Mouse (Mus musculus): Measurements from ENCODE around the gene Glce.

The Glce gene

DNA sequence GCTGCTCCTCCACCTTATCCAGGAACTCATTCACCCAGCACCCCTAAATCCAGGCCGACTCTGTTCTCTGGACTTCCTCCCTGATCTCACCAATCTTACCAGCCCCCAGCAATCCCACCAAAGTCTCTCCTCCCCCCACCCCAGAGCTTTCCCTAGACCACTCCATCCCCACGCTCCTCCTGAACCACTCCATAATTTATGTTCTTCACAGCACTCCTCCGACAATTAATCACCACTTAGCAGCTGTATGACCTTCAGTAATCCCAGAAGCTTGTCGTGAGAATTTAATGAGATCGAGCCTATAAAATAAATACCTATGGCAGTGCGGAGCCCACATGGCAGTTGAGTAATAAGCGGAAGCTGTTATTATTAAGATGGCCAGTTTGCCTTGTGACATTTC lies 16.6 kb upstream of the Glce start:
- no peak for DNase-seq (ENCODE audit: low read depth, low spot score)
- Histone ChIP-seq H3K36me3 (ENCODE audit: control insufficient read depth, insufficient read depth, low read length, poor library complexity, severe bottlenecking) (no peaks in the 10 kb centered on the region), H3K27me3 (ENCODE audit: control insufficient read depth, insufficient read depth, low read length, poor library complexity, severe bottlenecking) (no peaks in the 10 kb centered on the region)

GRCm38 (mm10) chr9:62137259-62137658 lies 14.8 kb upstream of the Glce start:
- no peaks in the 10 kb centered on the region for H3K36me3 ChIP-seq (ENCODE audit: control insufficient read depth, insufficient read depth, low read length, poor library complexity, severe bottlenecking)
- DNase-seq (ENCODE audit: low read depth, low spot score): no peak
- H3K27me3 ChIP-seq (ENCODE audit: control insufficient read depth, insufficient read depth, low read length, poor library complexity, severe bottlenecking): no peaks in the 10 kb centered on the region

DNA sequence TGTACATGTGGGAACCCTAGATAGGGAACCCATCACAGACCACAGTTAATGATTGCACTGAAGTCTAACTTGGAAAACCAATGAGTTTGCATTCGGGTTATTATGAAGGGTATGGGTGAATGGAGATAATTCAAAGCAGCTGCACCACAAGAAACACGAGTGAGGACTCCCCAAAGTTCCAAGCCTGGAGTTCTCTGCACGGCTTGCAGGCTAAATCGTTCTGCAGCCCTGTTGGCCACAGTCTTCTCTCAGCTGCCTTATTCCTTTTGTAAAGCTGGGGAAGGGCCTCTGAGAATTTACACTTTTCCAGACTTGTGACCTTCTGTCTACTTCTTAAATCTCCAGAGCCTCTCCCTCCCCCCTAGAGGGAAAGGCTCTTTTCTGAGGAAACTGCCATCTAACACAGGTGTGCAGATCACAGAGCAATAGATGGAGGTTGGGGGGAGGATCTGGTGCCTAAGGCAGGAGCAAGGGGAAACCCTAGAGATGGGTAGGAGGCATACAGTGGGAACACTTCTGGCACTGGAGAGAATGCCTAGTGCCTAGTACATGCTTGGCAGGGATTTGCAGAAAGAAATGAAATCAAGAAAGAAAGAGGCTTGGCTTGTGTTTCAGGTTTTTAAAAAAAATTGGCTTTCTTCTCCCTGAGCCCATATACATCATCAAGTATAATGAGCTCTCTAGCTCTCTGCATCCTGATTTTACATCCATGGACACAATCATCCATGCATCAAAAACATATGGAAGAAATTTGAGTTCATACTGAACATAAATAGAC lies 9.7 kb upstream of the Glce start:
- Histone ChIP-seq H3K27me3 (ENCODE audit: control insufficient read depth, insufficient read depth, low read length, poor library complexity, severe bottlenecking) (no peaks in the 10 kb centered on the region), H3K36me3 (ENCODE audit: control insufficient read depth, insufficient read depth, low read length, poor library complexity, severe bottlenecking) (no peaks in the 10 kb centered on the region)
- DNase-seq (ENCODE audit: low read depth, low spot score): no peak

DNA sequence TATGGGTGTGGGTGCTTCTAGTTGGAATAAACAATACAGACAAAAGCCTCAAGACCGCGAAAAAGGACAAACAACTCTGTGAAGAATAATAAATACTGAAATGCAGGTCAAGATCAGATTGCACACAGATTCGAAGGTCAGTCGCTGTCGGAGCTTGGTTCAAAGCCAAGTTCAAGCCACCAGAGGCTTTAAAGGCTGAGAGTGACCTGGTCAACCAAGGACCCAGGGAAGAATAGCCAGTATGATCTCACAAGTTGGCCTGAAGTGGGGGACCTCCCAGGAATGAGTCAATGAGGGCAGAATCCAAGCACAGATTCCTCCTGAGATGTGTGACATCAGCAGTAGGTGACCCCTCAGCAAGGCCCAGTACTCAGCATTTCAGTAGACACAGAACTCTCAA lies 8.3 kb upstream of the Glce start:
- no peaks in the 10 kb centered on the region for H3K27me3 ChIP-seq (ENCODE audit: control insufficient read depth, insufficient read depth, low read length, poor library complexity, severe bottlenecking)
- no peak for DNase-seq (ENCODE audit: low read depth, low spot score)
- H3K36me3 ChIP-seq (ENCODE audit: control insufficient read depth, insufficient read depth, low read length, poor library complexity, severe bottlenecking): no peaks in the 10 kb centered on the region

- DNase-seq (ENCODE audit: low read depth, low spot score): no peak
- H3K36me3 ChIP-seq (ENCODE audit: control insufficient read depth, insufficient read depth, low read length, poor library complexity, severe bottlenecking): no peaks in the 10 kb centered on the region
- H3K27me3 ChIP-seq (ENCODE audit: control insufficient read depth, insufficient read depth, low read length, poor library complexity, severe bottlenecking): no peaks in the 10 kb centered on the region
Observed at GRCm38 (mm10) chr9:62128056-62128455, 5.6 kb upstream of the Glce start.

DNA sequence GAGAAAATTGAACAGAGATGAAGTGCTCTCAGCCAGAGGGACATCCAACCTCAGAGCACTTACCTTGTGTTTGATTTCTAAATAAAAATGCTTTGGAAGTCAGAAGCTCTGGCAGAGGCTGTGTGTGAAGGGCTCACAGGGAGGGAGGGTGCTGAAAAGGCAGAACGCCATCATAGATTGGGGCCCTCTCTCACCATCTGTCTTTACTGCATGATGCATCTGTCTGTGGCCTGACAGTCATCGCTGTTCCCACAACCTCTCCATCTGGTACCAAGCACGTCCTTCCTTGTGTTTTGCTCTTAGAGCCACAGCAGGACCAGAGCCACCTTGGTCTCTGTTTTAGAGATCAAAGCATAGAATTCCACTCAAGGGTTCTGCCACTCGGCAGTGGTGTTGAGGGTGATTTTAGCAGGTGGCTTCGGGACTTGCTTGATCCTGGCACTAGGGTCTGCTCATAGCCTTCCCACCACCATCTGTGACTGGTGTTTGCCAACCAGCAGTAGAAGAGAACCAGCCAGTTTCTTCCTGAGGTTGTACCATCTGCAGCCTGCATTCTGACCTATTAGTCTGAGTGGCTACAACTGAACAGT lies 3.6 kb upstream of the Glce start:
- no peaks in the 10 kb centered on the region for H3K27me3 ChIP-seq (ENCODE audit: control insufficient read depth, insufficient read depth, low read length, poor library complexity, severe bottlenecking)

DNA sequence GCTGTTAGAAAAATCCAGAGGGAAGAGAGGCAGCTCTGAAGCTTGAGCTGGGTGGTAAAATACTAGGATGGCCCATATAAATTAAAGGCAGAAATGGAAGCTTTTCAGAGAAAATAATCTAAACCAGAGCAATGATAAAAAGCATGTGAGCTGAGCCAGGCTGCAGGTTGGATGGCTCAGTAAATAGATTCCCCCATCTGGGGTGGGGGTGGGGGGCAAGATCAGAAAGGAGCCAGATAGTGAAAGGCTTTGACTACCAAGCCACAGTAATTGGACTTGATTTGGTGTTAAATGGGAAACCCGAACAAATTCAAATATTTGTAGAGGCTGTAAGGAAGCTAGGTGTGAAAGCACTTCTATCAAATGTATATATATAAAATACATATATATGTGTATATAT lies 1.8 kb upstream of the Glce start:
- no peak for DNase-seq (ENCODE audit: low read depth, low spot score)
- Histone ChIP-seq H3K27me3 (ENCODE audit: control insufficient read depth, insufficient read depth, low read length, poor library complexity, severe bottlenecking) (no peaks in the 10 kb centered on the region), H3K36me3 (ENCODE audit: control insufficient read depth, insufficient read depth, low read length, poor library complexity, severe bottlenecking) (no peaks in the 10 kb centered on the region)

More for the DNA sequence above, 3.6 kb upstream of the Glce start:
- no peak for DNase-seq (ENCODE audit: low read depth, low spot score)
- H3K36me3 ChIP-seq (ENCODE audit: control insufficient read depth, insufficient read depth, low read length, poor library complexity, severe bottlenecking): no peaks in the 10 kb centered on the region

- Histone ChIP-seq H3K36me3 (ENCODE audit: control insufficient read depth, insufficient read depth, low read length, poor library complexity, severe bottlenecking) (no peaks in the 10 kb centered on the region), H3K27me3 (ENCODE audit: control insufficient read depth, insufficient read depth, low read length, poor library complexity, severe bottlenecking) (no peaks in the 10 kb centered on the region)
- DNase-seq (ENCODE audit: low read depth, low spot score): no peak
Observed at GRCm38 (mm10) chr9:62123496-62123895, 1.0 kb upstream of the Glce start.

DNA sequence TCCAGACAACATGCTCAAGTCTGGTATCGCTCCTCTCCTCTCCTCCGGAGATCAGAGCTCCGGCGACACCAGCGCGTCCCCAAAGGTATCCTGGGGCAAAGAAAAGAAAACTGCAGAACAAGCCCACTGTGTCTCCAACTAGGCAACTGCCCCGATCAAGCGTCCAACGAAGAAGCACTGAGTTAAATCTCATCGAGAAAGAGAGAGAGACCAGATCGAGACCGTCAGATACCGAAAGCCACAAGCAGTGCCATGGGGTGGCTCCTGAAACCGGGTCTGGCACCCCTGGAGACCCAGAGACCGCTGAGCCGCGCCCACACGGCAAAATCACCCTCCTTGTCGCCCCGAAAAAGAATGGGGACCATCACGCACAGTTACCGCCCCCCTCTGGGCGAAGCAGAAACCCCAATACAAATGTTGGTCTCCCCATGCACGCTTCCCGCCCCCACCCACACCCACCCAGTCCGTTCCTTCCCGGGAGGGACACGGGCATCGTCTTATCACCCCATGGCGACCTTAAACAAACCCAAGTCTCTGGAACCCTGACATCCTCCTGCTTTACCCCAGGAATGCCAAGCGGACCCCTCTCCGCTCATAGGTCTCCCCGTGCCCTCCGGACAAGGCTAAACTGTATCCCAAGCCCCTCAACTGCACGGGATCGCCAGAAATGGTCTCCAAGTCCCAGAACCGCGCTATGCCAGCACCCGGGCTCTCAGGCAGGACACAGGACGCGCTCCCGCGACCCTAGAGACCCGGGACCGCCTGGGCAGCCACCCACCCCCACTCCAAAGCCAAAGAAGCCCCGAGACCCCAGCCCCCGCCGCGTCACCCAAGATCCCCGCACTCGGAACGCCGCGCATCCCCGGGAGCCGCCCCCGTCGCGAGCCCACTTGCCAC lies 656 bp downstream of the Glce start:
- DNase-seq (ENCODE audit: low read depth, low spot score): peak; percentile 64
- Histone ChIP-seq H3K27me3 (ENCODE audit: control insufficient read depth, insufficient read depth, low read length, poor library complexity, severe bottlenecking) (no peaks in the 10 kb centered on the region), H3K36me3 (ENCODE audit: control insufficient read depth, insufficient read depth, low read length, poor library complexity, severe bottlenecking) (no peaks in the 10 kb centered on the region)

DNA sequence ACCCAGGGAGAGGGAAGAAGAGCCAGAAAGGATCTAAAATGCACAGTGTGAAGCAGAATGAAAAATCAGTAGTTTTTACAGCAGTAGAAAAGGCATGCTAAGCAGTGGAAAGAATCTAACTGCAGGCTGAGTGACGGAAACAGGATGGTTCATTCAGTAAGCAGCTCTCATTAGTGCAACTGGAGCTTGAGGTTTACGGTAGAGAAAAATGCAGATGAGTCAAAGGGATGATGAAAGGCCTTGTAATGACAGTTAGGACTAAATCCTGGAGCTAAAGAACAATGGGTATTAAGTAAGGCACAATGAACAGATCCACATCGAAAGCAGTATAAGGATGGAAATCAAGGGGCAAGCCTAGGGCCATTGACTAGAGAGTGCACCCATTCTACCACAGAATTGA lies 3.7 kb downstream of the Glce start:
- no peaks in the 10 kb centered on the region; the same call in 1 of the 2 replicates for H3K27me3 ChIP-seq (ENCODE audit: control insufficient read depth, insufficient read depth, low read length, poor library complexity, severe bottlenecking)
- H3K36me3 ChIP-seq (ENCODE audit: control insufficient read depth, insufficient read depth, low read length, poor library complexity, severe bottlenecking): no peaks in the 10 kb centered on the region
- DNase-seq (ENCODE audit: low read depth, low spot score): no peak

GRCm38 (mm10) chr9:62115826-62116225 lies 6.6 kb downstream of the Glce start:
- H3K36me3 ChIP-seq (ENCODE audit: control insufficient read depth, insufficient read depth, low read length, poor library complexity, severe bottlenecking): no peaks in the 10 kb centered on the region
- no peak for DNase-seq (ENCODE audit: low read depth, low spot score)
- no peaks in the 10 kb centered on the region; the same call in 1 of the 2 replicates for H3K27me3 ChIP-seq (ENCODE audit: control insufficient read depth, insufficient read depth, low read length, poor library complexity, severe bottlenecking)

DNA sequence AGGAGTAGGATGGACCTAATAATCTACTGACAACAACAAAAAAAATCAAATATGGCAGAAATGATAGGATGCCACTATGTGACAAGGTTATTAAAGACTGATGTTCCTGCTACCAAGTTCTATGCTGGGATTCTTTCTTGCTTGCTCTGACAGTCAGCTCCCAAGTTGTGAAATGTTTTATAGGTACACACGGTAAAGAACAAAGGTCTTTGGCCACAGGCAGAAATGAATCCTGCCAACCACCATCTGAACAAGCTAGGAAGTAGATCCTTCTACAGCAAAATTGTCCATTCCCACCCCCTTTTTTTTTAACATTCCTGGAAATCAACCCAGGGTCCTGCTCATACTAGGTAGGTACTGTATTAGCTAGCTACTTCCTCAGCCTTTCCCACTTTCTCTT lies 25.9 kb downstream of the Glce start:
- DNase-seq (ENCODE audit: low read depth, low spot score): no peak
- no peaks in the 10 kb centered on the region for H3K27me3 ChIP-seq (ENCODE audit: control insufficient read depth, insufficient read depth, low read length, poor library complexity, severe bottlenecking)
- no peaks in the 10 kb centered on the region for H3K36me3 ChIP-seq (ENCODE audit: control insufficient read depth, insufficient read depth, low read length, poor library complexity, severe bottlenecking)

- Histone ChIP-seq H3K27me3 (ENCODE audit: control insufficient read depth, insufficient read depth, low read length, poor library complexity, severe bottlenecking) (no peaks in the 10 kb centered on the region), H3K36me3 (ENCODE audit: control insufficient read depth, insufficient read depth, low read length, poor library complexity, severe bottlenecking) (no peaks in the 10 kb centered on the region)
- DNase-seq (ENCODE audit: low read depth, low spot score): no peak
Observed at GRCm38 (mm10) chr9:62091604-62092003, 30.9 kb downstream of the Glce start.

DNA sequence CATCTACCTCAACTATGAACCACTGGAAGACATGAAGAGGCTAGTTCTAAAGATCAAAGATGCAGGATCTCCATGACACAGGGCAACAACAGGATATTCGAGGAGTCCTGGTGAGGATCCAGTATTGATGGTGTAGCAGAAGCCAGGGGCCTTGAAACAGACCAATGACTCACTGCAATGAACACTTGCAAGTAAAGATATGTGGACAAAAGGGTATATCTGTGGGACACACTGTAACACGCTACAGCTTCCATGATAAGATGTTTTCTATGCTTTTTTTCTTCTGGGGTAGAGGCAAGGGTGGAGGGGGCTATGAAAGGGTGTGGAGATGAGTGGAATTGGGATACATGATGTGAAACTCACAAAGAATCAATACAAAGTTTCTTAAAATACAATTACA lies 36.9 kb downstream of the Glce start:
- DNase-seq (ENCODE audit: low read depth, low spot score): no peak
- Histone ChIP-seq H3K36me3 (ENCODE audit: control insufficient read depth, insufficient read depth, low read length, poor library complexity, severe bottlenecking) (no peaks in the 10 kb centered on the region), H3K27me3 (ENCODE audit: control insufficient read depth, insufficient read depth, low read length, poor library complexity, severe bottlenecking) (no peaks in the 10 kb centered on the region)

DNA sequence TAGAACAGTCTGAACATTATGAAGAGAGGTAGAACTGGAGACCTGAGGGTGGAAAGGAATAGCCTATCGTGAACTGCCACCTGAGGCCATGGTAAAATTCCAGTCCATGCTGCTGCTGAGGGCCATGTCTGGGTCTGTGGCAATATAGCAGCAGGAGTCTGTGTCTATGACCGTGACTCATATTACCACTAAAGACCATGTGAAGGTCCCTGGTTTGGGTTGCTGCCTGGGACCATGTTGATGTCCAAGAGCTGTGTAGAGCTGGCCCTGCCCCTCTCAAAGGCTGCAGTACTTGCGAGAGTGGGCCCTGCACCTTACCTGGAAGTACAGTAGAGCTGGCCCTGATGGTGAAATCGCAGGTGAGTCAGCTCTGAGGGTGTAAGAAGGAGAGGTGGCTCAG lies 37.6 kb downstream of the Glce start:
- Histone ChIP-seq H3K36me3 (ENCODE audit: control insufficient read depth, insufficient read depth, low read length, poor library complexity, severe bottlenecking) (no peaks in the 10 kb centered on the region), H3K27me3 (ENCODE audit: control insufficient read depth, insufficient read depth, low read length, poor library complexity, severe bottlenecking) (no peaks in the 10 kb centered on the region)

More for the DNA sequence above, 37.6 kb downstream of the Glce start:
- no peak for DNase-seq (ENCODE audit: low read depth, low spot score)
